Mouse (Mus musculus): ENCODE data around the gene Fndc8. TPM values are rescaled to one million over a fixed set of nuclear protein-coding genes. Genes with fewer than 3 reads are reported as not detected.

Fndc8 gene
- total RNA-seq, 2 experiments from 2014 or later = not detected

DNA sequence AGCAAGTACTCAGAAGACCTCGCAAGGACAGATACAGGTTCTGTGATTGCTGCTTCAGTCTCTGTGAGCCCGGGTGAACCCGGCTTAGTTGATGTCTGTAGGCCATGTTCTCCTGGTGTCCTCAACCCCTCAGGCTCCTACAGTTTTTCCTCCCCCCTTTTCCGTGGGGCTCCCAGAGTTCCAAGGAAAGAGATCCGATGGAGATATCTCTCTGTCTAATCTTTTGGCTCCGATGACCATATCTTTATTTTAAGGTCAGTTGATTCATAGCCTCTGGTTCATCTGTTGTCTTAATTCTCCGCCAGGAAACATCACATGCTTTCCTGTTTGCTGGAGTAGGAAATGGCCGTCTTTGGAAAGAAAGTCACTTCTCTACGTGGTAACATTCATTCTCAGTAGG is 57.1 kb downstream of the Fndc8 start:
- no peak for DNase-seq (ENCODE audit: low spot score in 2 of 2)
- intact Hi-C loops (cut with DNase I) = no loop called here

Other genes starting within 250 kb of the Fndc8 start
- under 1 TPM in 1 of 2 experiments, not detected in 1; 0.17 TPM for gene Cct6b, start 127.8 kb upstream of the Fndc8 start, total RNA-seq (2021)
- gene Zfp830, start 127.8 kb upstream of the Fndc8 start, total RNA-seq (2021) = 10 to 100 TPM; 15.4 to 16.1 TPM
- 10 to 100 TPM; 27.3 to 30.2 TPM for gene Lig3, start 111.0 kb upstream of the Fndc8 start, total RNA-seq (2021)
- gene Rffl, start 20.9 kb upstream of the Fndc8 start, total RNA-seq (2021) = 1 to 10 TPM; 5.1 to 6.4 TPM
- 10 to 100 TPM; 11.9 to 14.5 TPM for gene Rad51d, start 1.5 kb upstream of the Fndc8 start, total RNA-seq (2021)
- gene Nle1, start 16.3 kb downstream of the Fndc8 start, total RNA-seq (2021) = 10 to 100 TPM; 31.2 to 35.6 TPM
- gene Unc45b, start 18.4 kb downstream of the Fndc8 start, total RNA-seq (2021) = 1 to 10 TPM; 2.9 to 4.3 TPM
- gene Slfn5, start 59.2 kb downstream of the Fndc8 start, total RNA-seq (2021) = 1 to 10 TPM; 4.0 to 5.0 TPM
- under 1 TPM; 0.42 to 0.63 TPM for gene Slfn9, start 99.7 kb downstream of the Fndc8 start, total RNA-seq (2021)
- under 1 TPM; 0.36 to 0.62 TPM for gene Slfn8, start 128.7 kb downstream of the Fndc8 start, total RNA-seq (2021)
- gene Slfn2, start 173.0 kb downstream of the Fndc8 start, total RNA-seq (2021) = 1 to 10 TPM in 1 of 2 experiments, under 1 TPM in 1; 0.78 to 1.3 TPM
- gene Slfn1, start 224.7 kb downstream of the Fndc8 start, total RNA-seq (2021) = not detected